Mouse (Mus musculus): ENCODE results near the gene Padi2. TPM values are rescaled to one million over a fixed set of nuclear protein-coding genes. Genes with fewer than 3 reads are reported as not detected.

Padi2 gene
- polyA plus RNA-seq, 1 experiment from 2014 or later = 3.8 TPM

DNA sequence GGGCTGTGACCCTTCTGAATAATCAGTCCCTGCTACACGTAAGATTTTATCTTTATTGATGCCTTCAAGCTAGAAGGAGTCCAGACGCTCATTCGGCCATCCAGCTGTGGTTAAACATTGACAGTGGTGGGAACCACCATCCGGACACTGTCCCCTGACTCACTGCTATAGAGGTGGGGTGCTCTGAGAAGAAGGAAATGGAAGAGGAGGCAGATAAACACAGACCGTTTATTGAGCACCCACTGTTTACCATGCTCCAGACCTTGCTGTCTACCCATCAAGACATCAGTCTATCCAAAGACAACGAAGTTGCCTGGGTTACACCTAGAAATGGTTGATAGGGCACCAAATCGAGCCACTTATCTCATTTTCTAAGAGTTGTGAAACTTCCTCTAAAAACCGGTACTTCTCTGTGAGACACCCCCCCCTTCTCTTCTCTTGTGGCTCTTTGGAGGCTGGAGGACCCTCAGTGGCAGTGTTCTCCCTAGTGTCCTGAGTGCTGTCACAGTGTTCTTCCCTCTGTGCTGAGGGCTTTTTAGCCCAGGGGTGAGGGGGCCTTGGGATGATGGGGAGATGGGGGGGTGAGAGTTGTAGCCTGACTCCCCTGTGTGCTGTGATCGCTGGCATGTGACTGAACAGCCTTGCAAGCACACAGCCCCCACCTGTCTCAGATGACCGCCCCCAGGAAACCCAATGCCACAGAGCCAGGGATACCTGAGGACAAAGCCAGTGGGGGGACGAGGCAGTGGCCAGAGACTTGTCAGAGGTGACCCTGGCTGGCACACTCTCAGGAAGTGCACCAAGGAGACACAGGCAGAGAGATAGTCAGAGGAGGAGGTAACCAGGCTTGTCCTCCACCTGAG, 14.1 kb downstream of the Padi2 start:
- Histone ChIP-seq H3K4me3 (ENCODE audit: low read depth, low read length) (no peak overlapping the region), H3K27me3 (ENCODE audit: control insufficient read depth, insufficient read depth, low read length) (no peaks in the 10 kb centered on the region), H3K4me1 (ENCODE audit: control insufficient read depth, insufficient read depth, low read length) (peaks cover 16% of the 10 kb centered on the region), H3K9ac (ENCODE audit: low read depth, low read length) (no peak overlapping the region), H3K36me3 (ENCODE audit: control insufficient read depth, insufficient read depth, low read length) (no peaks in the 10 kb centered on the region), H3K4me2 (no peak overlapping the region), H3K27ac (ENCODE audit: low read depth, low read length) (no peak overlapping the region), H3K9me3 (replicated peaks; ENCODE audit: control insufficient read depth, low read length) (no peaks in the 10 kb centered on the region)
- no peak for ATAC-seq (replicated peaks; ENCODE audit: insufficient number of reproducible peaks, low FRiP score, low TSS enrichment)
- 61% methylated on average over 11 of the region's 11 CpGs for WGBS (ENCODE audit: insufficient replicate concordance)

DNA sequence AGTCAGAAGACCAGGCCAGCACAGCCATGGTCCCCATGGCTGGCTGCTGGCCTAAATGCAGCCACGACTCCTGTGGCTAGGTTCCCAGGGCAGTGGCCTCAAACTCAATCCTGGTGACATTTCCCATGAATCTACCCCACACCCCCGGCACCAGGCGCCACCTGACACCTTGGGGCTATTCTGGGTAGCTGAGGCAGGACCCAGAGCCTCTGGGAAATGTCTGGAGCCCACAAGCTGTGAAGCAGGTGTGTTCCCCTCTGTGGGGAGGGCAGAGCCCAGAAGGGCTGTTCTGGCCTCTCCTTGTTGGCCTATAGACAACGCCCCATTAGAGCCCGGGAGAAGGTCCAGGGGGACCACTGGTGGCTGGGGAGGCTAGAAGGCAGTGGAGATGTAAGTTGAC, 16.4 kb downstream of the Padi2 start:
- peak overlapping the region; percentile 34; the same call in 1 of the 2 replicates for H3K9ac ChIP-seq (ENCODE audit: low read depth, low read length)
- H3K36me3 ChIP-seq (ENCODE audit: control insufficient read depth, insufficient read depth, low read length) = no peaks in the 10 kb centered on the region
- no peak overlapping the region for H3K4me3 ChIP-seq (ENCODE audit: low read depth, low read length)
- no peaks in the 10 kb centered on the region for H3K27me3 ChIP-seq (ENCODE audit: control insufficient read depth, insufficient read depth, low read length)
- WGBS (ENCODE audit: insufficient replicate concordance) = 69% methylated on average over 5 of the region's 5 CpGs
- H3K27ac ChIP-seq (ENCODE audit: low read depth, low read length) = no peak overlapping the region
- peaks cover 38% of the 10 kb centered on the region for H3K4me1 ChIP-seq (ENCODE audit: control insufficient read depth, insufficient read depth, low read length)
- H3K9me3 ChIP-seq (replicated peaks; ENCODE audit: control insufficient read depth, low read length) = no peaks in the 10 kb centered on the region
- ATAC-seq (replicated peaks; ENCODE audit: insufficient number of reproducible peaks, low FRiP score, low TSS enrichment) = no peak
- no peak overlapping the region for H3K4me2 ChIP-seq

DNA sequence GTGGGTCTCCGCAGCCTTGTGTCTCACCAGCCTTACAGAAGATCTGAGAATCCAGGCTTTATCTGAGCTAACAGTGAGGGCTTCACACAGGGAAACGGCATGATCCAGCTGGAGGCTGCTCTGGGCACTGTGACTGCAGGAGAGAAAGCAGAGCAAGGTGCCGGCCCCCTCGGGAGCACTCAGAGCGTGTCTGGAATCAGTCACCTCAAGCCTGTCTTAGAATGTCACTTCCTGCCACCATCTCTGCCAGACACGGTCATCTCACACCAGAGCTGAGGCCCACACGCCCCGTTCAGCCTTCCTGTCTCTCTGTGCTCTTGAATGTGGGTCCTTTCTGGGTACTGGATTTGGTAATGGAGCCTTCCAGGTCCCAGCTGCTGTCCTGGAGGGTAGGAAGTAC, 19.5 kb downstream of the Padi2 start:
- WGBS (ENCODE audit: insufficient replicate concordance) = 25% methylated on average over 8 of the region's 8 CpGs
- Histone ChIP-seq H3K4me3 (ENCODE audit: low read depth, low read length) (no peak overlapping the region), H3K9ac (ENCODE audit: low read depth, low read length) (peak overlapping the region; percentile 60), H3K4me1 (ENCODE audit: control insufficient read depth, insufficient read depth, low read length) (peaks cover 49% of the 10 kb centered on the region), H3K36me3 (ENCODE audit: control insufficient read depth, insufficient read depth, low read length) (no peaks in the 10 kb centered on the region), H3K9me3 (replicated peaks; ENCODE audit: control insufficient read depth, low read length) (no peaks in the 10 kb centered on the region), H3K27ac (ENCODE audit: low read depth, low read length) (peak overlapping the region; percentile 87), H3K27me3 (ENCODE audit: control insufficient read depth, insufficient read depth, low read length) (no peaks in the 10 kb centered on the region), H3K4me2 (peak overlapping the region; percentile 19; the same call in 1 of the 2 replicates)
- peak; percentile 47; the same call in 1 of the 2 replicates for ATAC-seq (replicated peaks; ENCODE audit: insufficient number of reproducible peaks, low FRiP score, low TSS enrichment)

DNA sequence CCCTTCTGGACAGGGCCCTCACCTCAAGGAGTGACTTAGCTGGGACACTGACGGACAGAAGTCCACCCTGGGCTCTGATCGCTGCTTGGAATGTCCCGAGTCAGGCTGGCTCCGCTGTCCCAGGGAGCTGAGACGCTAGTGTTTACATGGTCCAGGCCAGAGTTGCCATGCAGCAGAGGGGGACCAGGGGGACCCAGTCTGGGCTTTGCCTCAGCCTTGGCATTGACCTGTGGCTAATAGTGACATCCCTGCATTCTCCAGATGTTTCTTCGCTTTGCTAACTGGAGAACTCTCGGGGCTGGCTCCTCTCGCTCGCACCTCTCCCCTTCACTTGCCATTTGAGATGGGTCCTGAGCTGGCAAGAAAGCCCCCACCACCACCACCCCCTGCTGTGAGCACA, 22.2 kb downstream of the Padi2 start:
- ATAC-seq (replicated peaks; ENCODE audit: insufficient number of reproducible peaks, low FRiP score, low TSS enrichment) = no peak
- H3K36me3 ChIP-seq (ENCODE audit: control insufficient read depth, insufficient read depth, low read length) = no peaks in the 10 kb centered on the region
- H3K9ac ChIP-seq (ENCODE audit: low read depth, low read length) = no peak overlapping the region
- H3K4me1 ChIP-seq (ENCODE audit: control insufficient read depth, insufficient read depth, low read length) = peaks cover 45% of the 10 kb centered on the region
- no peaks in the 10 kb centered on the region for H3K27me3 ChIP-seq (ENCODE audit: control insufficient read depth, insufficient read depth, low read length)
- H3K27ac ChIP-seq (ENCODE audit: low read depth, low read length) = no peak overlapping the region
- 66% methylated on average over 9 of the region's 9 CpGs for WGBS (ENCODE audit: insufficient replicate concordance)
- no peak overlapping the region for H3K4me3 ChIP-seq (ENCODE audit: low read depth, low read length)
- no peaks in the 10 kb centered on the region for H3K9me3 ChIP-seq (replicated peaks; ENCODE audit: control insufficient read depth, low read length)
- H3K4me2 ChIP-seq = no peak overlapping the region

DNA sequence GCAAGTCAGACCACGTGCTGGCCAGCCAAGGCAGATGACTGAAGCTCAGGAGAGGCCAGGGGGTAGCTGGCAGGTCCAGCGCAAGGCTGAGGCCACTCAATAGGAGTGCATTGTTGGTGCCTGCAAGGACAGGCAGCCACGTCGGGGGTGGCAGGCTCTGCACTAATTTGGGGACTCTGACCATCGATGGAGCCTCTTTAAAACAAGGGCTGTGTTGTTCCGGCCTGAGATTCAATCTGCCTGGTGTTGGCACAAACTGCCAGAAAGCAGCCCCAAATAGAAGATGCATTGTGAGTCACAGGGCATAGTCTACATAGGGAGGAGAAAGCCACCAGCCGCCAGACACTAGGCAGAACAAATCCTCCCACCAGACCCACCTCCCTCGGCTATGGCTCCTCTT, 23.6 kb downstream of the Padi2 start:
- H3K9me3 ChIP-seq (replicated peaks; ENCODE audit: control insufficient read depth, low read length) = no peaks in the 10 kb centered on the region
- no peak overlapping the region for H3K4me3 ChIP-seq (ENCODE audit: low read depth, low read length)
- H3K27ac ChIP-seq (ENCODE audit: low read depth, low read length) = no peak overlapping the region
- H3K4me2 ChIP-seq = no peak overlapping the region
- H3K27me3 ChIP-seq (ENCODE audit: control insufficient read depth, insufficient read depth, low read length) = no peaks in the 10 kb centered on the region
- peaks cover 35% of the 10 kb centered on the region for H3K4me1 ChIP-seq (ENCODE audit: control insufficient read depth, insufficient read depth, low read length)
- no peaks in the 10 kb centered on the region for H3K36me3 ChIP-seq (ENCODE audit: control insufficient read depth, insufficient read depth, low read length)
- no peak for ATAC-seq (replicated peaks; ENCODE audit: insufficient number of reproducible peaks, low FRiP score, low TSS enrichment)
- H3K9ac ChIP-seq (ENCODE audit: low read depth, low read length) = no peak overlapping the region
- WGBS (ENCODE audit: insufficient replicate concordance) = 51% methylated on average over 8 of the region's 8 CpGs

DNA sequence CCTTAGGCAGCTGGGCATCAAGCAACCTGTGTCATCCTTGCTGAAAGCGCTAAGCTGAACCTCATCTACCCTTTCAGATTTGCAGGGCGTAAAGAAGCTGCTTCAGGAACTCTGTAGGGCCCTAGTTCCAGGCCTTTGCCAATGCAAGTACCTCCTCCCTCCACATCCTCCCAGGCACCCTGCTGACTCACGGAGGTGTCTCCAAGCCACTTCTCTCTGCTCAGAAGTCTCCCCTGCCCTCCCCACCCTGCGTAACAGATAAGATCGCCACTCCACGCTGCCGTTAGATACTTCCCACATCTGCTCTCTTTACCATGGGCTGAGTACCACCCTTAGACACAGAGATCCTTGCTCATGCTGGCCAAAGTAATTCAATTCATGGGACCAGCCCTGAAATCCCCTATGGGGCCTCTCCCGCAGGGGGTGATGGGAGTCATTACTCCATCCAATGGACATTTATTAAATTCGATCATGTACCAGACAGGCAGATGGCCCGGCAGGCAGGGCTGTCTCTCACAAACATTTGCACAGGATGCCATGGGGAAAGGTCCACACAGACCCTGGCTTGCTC, 24.8 kb downstream of the Padi2 start:
- Histone ChIP-seq H3K4me1 (ENCODE audit: control insufficient read depth, insufficient read depth, low read length) (peaks cover 26% of the 10 kb centered on the region), H3K9me3 (replicated peaks; ENCODE audit: control insufficient read depth, low read length) (no peaks in the 10 kb centered on the region), H3K36me3 (ENCODE audit: control insufficient read depth, insufficient read depth, low read length) (no peaks in the 10 kb centered on the region), H3K4me2 (no peak overlapping the region), H3K9ac (ENCODE audit: low read depth, low read length) (no peak overlapping the region), H3K27ac (ENCODE audit: low read depth, low read length) (no peak overlapping the region), H3K27me3 (ENCODE audit: control insufficient read depth, insufficient read depth, low read length) (no peaks in the 10 kb centered on the region), H3K4me3 (ENCODE audit: low read depth, low read length) (no peak overlapping the region)
- no peak for ATAC-seq (replicated peaks; ENCODE audit: insufficient number of reproducible peaks, low FRiP score, low TSS enrichment)
- WGBS (ENCODE audit: insufficient replicate concordance) = 52% methylated on average over 10 of the region's 10 CpGs

DNA sequence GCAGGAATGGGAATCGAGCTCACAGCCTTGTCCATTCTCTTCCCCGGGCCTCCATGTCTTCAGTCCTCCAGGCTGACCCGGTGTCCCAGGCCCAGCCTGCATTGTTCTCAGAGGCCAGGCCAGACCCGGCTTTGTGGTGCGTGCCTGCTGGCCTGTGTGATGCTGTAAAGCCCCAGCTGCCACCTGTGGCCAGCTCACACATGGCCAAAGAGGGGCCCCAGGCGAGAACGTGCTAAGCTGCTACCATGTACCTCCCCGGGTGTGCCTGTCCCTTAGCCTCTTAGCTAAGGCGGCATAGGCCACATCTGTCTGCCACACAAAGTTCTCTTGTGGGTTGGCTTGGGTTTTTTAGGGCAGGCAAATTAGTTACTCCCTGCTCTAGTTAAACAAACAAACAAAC, 29.5 kb downstream of the Padi2 start:
- H3K9me3 ChIP-seq (replicated peaks; ENCODE audit: control insufficient read depth, low read length) = peaks cover 5% of the 10 kb centered on the region; the same call in 1 of the 2 replicates
- no peak overlapping the region for H3K4me2 ChIP-seq
- no peak for ATAC-seq (replicated peaks; ENCODE audit: insufficient number of reproducible peaks, low FRiP score, low TSS enrichment)
- H3K27ac ChIP-seq (ENCODE audit: low read depth, low read length) = no peak overlapping the region
- H3K27me3 ChIP-seq (ENCODE audit: control insufficient read depth, insufficient read depth, low read length) = no peaks in the 10 kb centered on the region
- no peak overlapping the region for H3K9ac ChIP-seq (ENCODE audit: low read depth, low read length)
- no peaks in the 10 kb centered on the region for H3K4me1 ChIP-seq (ENCODE audit: control insufficient read depth, insufficient read depth, low read length)
- H3K36me3 ChIP-seq (ENCODE audit: control insufficient read depth, insufficient read depth, low read length) = no peaks in the 10 kb centered on the region
- no peak overlapping the region for H3K4me3 ChIP-seq (ENCODE audit: low read depth, low read length)
- WGBS (ENCODE audit: insufficient replicate concordance) = 76% methylated on average over 9 of the region's 9 CpGs

DNA sequence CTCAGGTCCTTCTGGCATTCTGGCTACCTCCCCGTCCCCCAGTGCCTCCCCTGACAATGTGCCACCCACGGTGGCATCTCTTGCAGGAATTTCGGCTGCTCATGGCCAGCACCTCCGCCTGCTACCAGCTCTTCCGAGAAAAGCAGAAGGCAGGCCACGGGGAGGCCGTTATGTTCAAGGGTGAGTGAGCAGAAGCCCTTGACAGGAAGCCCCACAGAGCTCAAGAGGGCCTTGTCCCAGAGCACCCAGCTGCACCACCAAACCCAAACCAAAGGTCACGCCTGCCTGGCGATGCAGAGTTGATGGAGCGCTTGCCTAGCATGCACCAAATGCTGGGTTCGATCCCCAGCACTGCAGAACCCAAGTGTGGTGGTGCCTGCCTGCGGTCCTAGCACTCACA, 38.2 kb downstream of the Padi2 start:
- Histone ChIP-seq H3K4me1 (ENCODE audit: control insufficient read depth, insufficient read depth, low read length) (no peaks in the 10 kb centered on the region), H3K27me3 (ENCODE audit: control insufficient read depth, insufficient read depth, low read length) (0 out of 2 replicates have a peak, but pooled peaks cover 2% of the 10 kb centered on the region), H3K27ac (ENCODE audit: low read depth, low read length) (no peak overlapping the region), H3K9me3 (replicated peaks; ENCODE audit: control insufficient read depth, low read length) (no peaks in the 10 kb centered on the region), H3K9ac (ENCODE audit: low read depth, low read length) (no peak overlapping the region), H3K36me3 (ENCODE audit: control insufficient read depth, insufficient read depth, low read length) (no peaks in the 10 kb centered on the region), H3K4me3 (ENCODE audit: low read depth, low read length) (no peak overlapping the region), H3K4me2 (no peak overlapping the region)
- no peak for ATAC-seq (replicated peaks; ENCODE audit: insufficient number of reproducible peaks, low FRiP score, low TSS enrichment)
- 87% methylated on average over 12 of the region's 12 CpGs for WGBS (ENCODE audit: insufficient replicate concordance)
